Mouse (Mus musculus) heart, postnatal 0 days (tissue): ENCODE measurements at regions not wholly inside any gene's neighbourhood (a gene's known extent, or its start where the extent isn't known, plus 50 kb on each side); places are given as distances from the start of the nearest gene placed in this dataset.

Experiments
- ATAC-seq: fragments of 200-750 bp; cut with Nextera tagmentation; 2 replicates; pipeline ENCODE4 v1.8.0; 2017; ENCODE audit warnings: low read depth, moderate number of reproducible peaks, moderate library complexity; ENCODE audit not compliant: insufficient read depth
- DNase-seq: peaks from one replicate; pipeline ENCODE4 v3.0.0-alpha.2; 2016; ENCODE audit warnings: low spot score
- H3K27ac ChIP-seq: fragments of 300-500 bp; sonication (generic); 2 replicates; pipeline ENCODE4 v1.5.1; 2014; ENCODE audit warnings: low read depth, mild to moderate bottlenecking
- H3K27me3 ChIP-seq: fragments of 300-500 bp; sonication (generic); 2 replicates; pipeline ENCODE4 v1.6.1; 2014; ENCODE audit warnings: low read length, mixed read lengths; ENCODE audit not compliant: control insufficient read depth, insufficient read depth
- H3K36me3 ChIP-seq: fragments of 300-500 bp; sonication (generic); replicated peaks from 2 replicates; pipeline ENCODE4 v1.6.1; 2014; ENCODE audit warnings: low read length, mixed read lengths; ENCODE audit not compliant: control insufficient read depth, insufficient read depth
- H3K4me1 ChIP-seq: fragments of 300-500 bp; sonication (generic); 2 replicates; pipeline ENCODE4 v1.6.1; 2014; ENCODE audit warnings: antibody characterized with exemption; ENCODE audit not compliant: control insufficient read depth, insufficient read depth
- H3K4me2 ChIP-seq: fragments of 300-500 bp; sonication (generic); 2 replicates; pipeline ENCODE4 v1.6.1; 2014; ENCODE audit warnings: low read depth, mild to moderate bottlenecking, low read length, moderate library complexity
- H3K4me3 ChIP-seq: fragments of 300-500 bp; sonication (generic); 2 replicates; pipeline ENCODE4 v1.5.1; 2014; ENCODE audit warnings: low read depth, low read length
- H3K9ac ChIP-seq: fragments of 300-500 bp; sonication (generic); replicated peaks from 2 replicates; pipeline ENCODE4 v1.6.1; 2014; ENCODE audit warnings: low read depth, low read length, mixed read lengths
- H3K9me3 ChIP-seq: fragments of 300-500 bp; sonication (generic); replicated peaks from 2 replicates; pipeline ENCODE4 v1.6.1; 2016; ENCODE audit warnings: low read length; ENCODE audit not compliant: control insufficient read depth
- CTCF ChIP-seq: IDR thresholded peaks from 2 replicates; pipeline ENCODE4 v1.5.1; 2016; ENCODE audit warnings: antibody characterized with exemption, control low read depth, low read depth
- EP300 ChIP-seq: IDR thresholded peaks from 2 replicates; pipeline ENCODE4 v1.6.1; 2016; ENCODE audit warnings: antibody characterized with exemption, low read depth
- WGBS: fragments of 180-500 bp; shearing (Covaris S2); extraction: QIAGEN DNeasy Blood & Tissue Kit; methylation state at CpG from one replicate; pipeline ENCODE4 v1.1.7; 2014; 5-methylcytosine and 5-hydroxymethylcytosine counted together

GRCm38 (mm10) chr4:66520796-66521195, 116.4 kb upstream of the Astn2 start:
- Histone ChIP-seq H3K4me2 (no peak overlapping the region), H3K4me1 (no peaks in the 10 kb centered on the region), H3K9ac (no peak overlapping the region), H3K4me3 (no peak overlapping the region), H3K27me3 (no peaks in the 10 kb centered on the region), H3K9me3 (no peaks in the 10 kb centered on the region), H3K36me3 (no peaks in the 10 kb centered on the region), H3K27ac (no peak overlapping the region)
- DNase-seq (no peak), ATAC-seq (no peak)
- 60% methylated on average over 3 of the region's 3 CpGs for WGBS
- TF ChIP-seq CTCF, result no peak
- no peak for TF ChIP-seq EP300

GRCm38 (mm10) chr4:66515815-66516214, 111.4 kb upstream of the Astn2 start:
- Histone ChIP-seq H3K4me1 (no peaks in the 10 kb centered on the region), H3K4me3 (no peak overlapping the region)
- 81% methylated on average over 1 of the region's 1 CpGs for WGBS

GRCm38 (mm10) chr4:66483496-66483895, 79.1 kb upstream of the Astn2 start:
- ATAC-seq (no peak), DNase-seq (no peak)
- Histone ChIP-seq H3K36me3 (no peaks in the 10 kb centered on the region), H3K9ac (no peak overlapping the region), H3K4me3 (no peak overlapping the region), H3K4me2 (no peak overlapping the region), H3K27me3 (no peaks in the 10 kb centered on the region), H3K9me3 (no peaks in the 10 kb centered on the region), H3K4me1 (no peaks in the 10 kb centered on the region), H3K27ac (peak overlapping the region; percentile 23; the same call in 1 of the 2 replicates)
- 53% methylated on average over 6 of the region's 6 CpGs for WGBS
- no peak for TF ChIP-seq CTCF
- no peak for TF ChIP-seq EP300

More at GRCm38 (mm10) chr4:66515815-66516214, 111.4 kb upstream of the Astn2 start:
- DNase-seq (no peak), ATAC-seq (no peak)
- H3K27ac ChIP-seq, result no peak overlapping the region
- H3K4me2 ChIP-seq, result no peak overlapping the region
- TF ChIP-seq CTCF, result no peak
- no peak for TF ChIP-seq EP300
- H3K27me3 ChIP-seq, result no peaks in the 10 kb centered on the region
- H3K9ac ChIP-seq, result no peak overlapping the region
- H3K36me3 ChIP-seq, result no peaks in the 10 kb centered on the region
- no peaks in the 10 kb centered on the region for H3K9me3 ChIP-seq

- H3K4me2 ChIP-seq, result no peak overlapping the region
- H3K4me3 ChIP-seq, result no peak overlapping the region
- peak; percentile 87 for ATAC-seq
- no peaks in the 10 kb centered on the region for H3K4me1 ChIP-seq
- TF ChIP-seq EP300 (no peak), CTCF (no peak)
- H3K27me3 ChIP-seq, result no peaks in the 10 kb centered on the region
- no peaks in the 10 kb centered on the region for H3K9me3 ChIP-seq
- H3K36me3 ChIP-seq, result no peaks in the 10 kb centered on the region
- H3K9ac ChIP-seq, result no peak overlapping the region
- peak; percentile 70 for DNase-seq
- H3K27ac ChIP-seq, result peak overlapping the region; percentile 23; the same call in 1 of the 2 replicates
- WGBS, result 17% methylated on average over 2 of the region's 2 CpGs
Observed at GRCm38 (mm10) chr4:66482495-66483291, 78.3 kb upstream of the Astn2 start.

- Histone ChIP-seq H3K27me3 (no peaks in the 10 kb centered on the region), H3K4me2 (no peak overlapping the region), H3K4me3 (no peak overlapping the region), H3K36me3 (no peaks in the 10 kb centered on the region), H3K9ac (no peak overlapping the region), H3K4me1 (no peaks in the 10 kb centered on the region), H3K27ac (no peak overlapping the region), H3K9me3 (no peaks in the 10 kb centered on the region)
- ATAC-seq, result no peak
- 75% methylated on average over 8 of the region's 8 CpGs for WGBS
- DNase-seq, result no peak
- no peak for TF ChIP-seq CTCF
- no peak for TF ChIP-seq EP300
Observed at GRCm38 (mm10) chr4:66478601-66479217, 74.3 kb upstream of the Astn2 start.
